Mouse (Mus musculus) brain, adult 10 weeks (tissue): ENCODE results near the gene Skint11. TPM values are rescaled to one million over a fixed set of nuclear protein-coding genes. Genes with fewer than 3 reads are reported as not detected.

ENCODE experiments used
- polyA plus RNA-seq: library from polyadenylated mRNA; stranded (reverse); fragments of 350-450 nt; fragmentation: Illumina TruSeq; extraction: RNeasy Lipid Tissue Mini Kit (QIAGEN cat#74804); gene quantifications from one replicate; pipeline ENCODE4 v1.2.3, GENCODE M21; 2015; ENCODE audit warnings: low read depth, low replicate concordance

Gene Skint11
- not detected for polyA plus RNA-seq

GRCm38 (mm10) chr4:114163084-114163483 is at the start of gene Skint11:
TSS of gene Skint11 (plus strand) at chr4:114163384.

Other genes starting within 250 kb of the Skint11 start
- not detected for gene Skint5, start 163.9 kb upstream of the Skint11 start, polyA plus RNA-seq
- 1.7 TPM for gene Trabd2b, start 243.3 kb downstream of the Skint11 start, polyA plus RNA-seq